Mouse (Mus musculus): ENCODE measurements around the gene Pygo2. TPM values are rescaled to one million over a fixed set of nuclear protein-coding genes. Genes with fewer than 3 reads are reported as not detected.

Pygo2 gene
- polyA plus RNA-seq, 1 experiment from 2014 or later = 52.5 TPM

GRCm38 (mm10) chr3:89456726-89457665 is 27.0 kb downstream of the Pygo2 start:
- Histone ChIP-seq H3K36me3 (ENCODE audit: control insufficient read depth, insufficient read depth, low read length) (no peaks in the 10 kb centered on the region), H3K27me3 (ENCODE audit: control insufficient read depth, insufficient read depth, low read length) (no peaks in the 10 kb centered on the region), H3K9ac (ENCODE audit: low read length) (no peak overlapping the region), H3K9me3 (ENCODE audit: control insufficient read depth, low read length) (no peaks in the 10 kb centered on the region), H3K4me3 (ENCODE audit: low read depth, low read length) (no peak overlapping the region), H3K4me1 (ENCODE audit: control insufficient read depth, insufficient read depth, low read length) (peaks cover 7% of the 10 kb centered on the region; the same call in 1 of the 2 replicates), H3K4me2 (no peak overlapping the region), H3K27ac (ENCODE audit: low read depth, low read length) (no peak overlapping the region)
- ATAC-seq (ENCODE audit: low FRiP score) (peak; percentile 53), DNase-seq (ENCODE audit: low spot score, missing footprints) (peak; percentile 98)
- 34% methylated on average over 10 of the region's 10 CpGs for WGBS

- Histone ChIP-seq H3K4me3 (ENCODE audit: low read depth, low read length) (peak overlapping the region; percentile 61), H3K9ac (ENCODE audit: low read length) (peak overlapping the region; percentile 87; the same call in 1 of the 2 replicates), H3K4me1 (ENCODE audit: control insufficient read depth, insufficient read depth, low read length) (peaks cover 7% of the 10 kb centered on the region; the same call in 1 of the 2 replicates), H3K9me3 (ENCODE audit: control insufficient read depth, low read length) (no peaks in the 10 kb centered on the region), H3K27ac (ENCODE audit: low read depth, low read length) (no peak overlapping the region), H3K27me3 (ENCODE audit: control insufficient read depth, insufficient read depth, low read length) (no peaks in the 10 kb centered on the region), H3K36me3 (ENCODE audit: control insufficient read depth, insufficient read depth, low read length) (no peaks in the 10 kb centered on the region), H3K4me2 (peak overlapping the region; percentile 74)
- peak; percentile 38 for ATAC-seq (ENCODE audit: low FRiP score)
- 51% methylated on average over 13 of the region's 13 CpGs for WGBS
- DNase-seq (ENCODE audit: low spot score, missing footprints) = no peak
These were observed 28.5 kb downstream of the Pygo2 start for GRCm38 (mm10) chr3:89458372-89458964.

GRCm38 (mm10) chr3:89458965-89459807 is 29.2 kb downstream of the Pygo2 start:
- H3K36me3 ChIP-seq (ENCODE audit: control insufficient read depth, insufficient read depth, low read length) = no peaks in the 10 kb centered on the region
- peak overlapping the region; percentile 77 for H3K27ac ChIP-seq (ENCODE audit: low read depth, low read length)
- WGBS = 2% methylated on average over 35 of the region's 36 CpGs
- peaks cover 7% of the 10 kb centered on the region; the same call in 1 of the 2 replicates for H3K4me1 ChIP-seq (ENCODE audit: control insufficient read depth, insufficient read depth, low read length)
- no peaks in the 10 kb centered on the region for H3K27me3 ChIP-seq (ENCODE audit: control insufficient read depth, insufficient read depth, low read length)
- H3K4me2 ChIP-seq = peak overlapping the region; percentile 74
- H3K9ac ChIP-seq (ENCODE audit: low read length) = peak overlapping the region; percentile 87
- DNase-seq (ENCODE audit: low spot score, missing footprints) (peak; percentile 99), ATAC-seq (ENCODE audit: low FRiP score) (peak; percentile 86)
- peak overlapping the region; percentile 61 for H3K4me3 ChIP-seq (ENCODE audit: low read depth, low read length)
- no peaks in the 10 kb centered on the region for H3K9me3 ChIP-seq (ENCODE audit: control insufficient read depth, low read length)

- no peaks in the 10 kb centered on the region for H3K9me3 ChIP-seq (ENCODE audit: control insufficient read depth, low read length)
- 45% methylated on average over 4 of the region's 4 CpGs for WGBS
- no peak for ATAC-seq (ENCODE audit: low FRiP score)
- no peaks in the 10 kb centered on the region for H3K4me1 ChIP-seq (ENCODE audit: control insufficient read depth, insufficient read depth, low read length)
- H3K4me2 ChIP-seq = no peak overlapping the region
- 0 out of 2 replicates have a peak, but pooled peaks cover 3% of the 10 kb centered on the region for H3K36me3 ChIP-seq (ENCODE audit: control insufficient read depth, insufficient read depth, low read length)
- H3K9ac ChIP-seq (ENCODE audit: low read length) = no peak overlapping the region
- no peak overlapping the region for H3K27ac ChIP-seq (ENCODE audit: low read depth, low read length)
- H3K4me3 ChIP-seq (ENCODE audit: low read depth, low read length) = no peak overlapping the region
- no peak for DNase-seq (ENCODE audit: low spot score, missing footprints)
- no peaks in the 10 kb centered on the region for H3K27me3 ChIP-seq (ENCODE audit: control insufficient read depth, insufficient read depth, low read length)
These were observed 38.3 kb downstream of the Pygo2 start for GRCm38 (mm10) chr3:89468268-89468667.

- no peaks in the 10 kb centered on the region for H3K9me3 ChIP-seq (ENCODE audit: control insufficient read depth, low read length)
- ATAC-seq (ENCODE audit: low FRiP score) = no peak
- no peak overlapping the region for H3K27ac ChIP-seq (ENCODE audit: low read depth, low read length)
- no peak for DNase-seq (ENCODE audit: low spot score, missing footprints)
- no peak overlapping the region for H3K4me3 ChIP-seq (ENCODE audit: low read depth, low read length)
- H3K9ac ChIP-seq (ENCODE audit: low read length) = no peak overlapping the region
- no peak overlapping the region for H3K4me2 ChIP-seq
- WGBS = 73% methylated on average over 7 of the region's 7 CpGs
- H3K27me3 ChIP-seq (ENCODE audit: control insufficient read depth, insufficient read depth, low read length) = no peaks in the 10 kb centered on the region
- H3K4me1 ChIP-seq (ENCODE audit: control insufficient read depth, insufficient read depth, low read length) = no peaks in the 10 kb centered on the region
- H3K36me3 ChIP-seq (ENCODE audit: control insufficient read depth, insufficient read depth, low read length) = 0 out of 2 replicates have a peak, but pooled peaks cover 3% of the 10 kb centered on the region
These were observed 42.3 kb downstream of the Pygo2 start for GRCm38 (mm10) chr3:89472280-89472679.

- DNase-seq (ENCODE audit: low spot score, missing footprints) (no peak), ATAC-seq (ENCODE audit: low FRiP score) (no peak)
- H3K27ac ChIP-seq (ENCODE audit: low read depth, low read length) = no peak overlapping the region
- no peak overlapping the region for H3K4me3 ChIP-seq (ENCODE audit: low read depth, low read length)
- no peaks in the 10 kb centered on the region for H3K4me1 ChIP-seq (ENCODE audit: control insufficient read depth, insufficient read depth, low read length)
- H3K4me2 ChIP-seq = no peak overlapping the region
- H3K36me3 ChIP-seq (ENCODE audit: control insufficient read depth, insufficient read depth, low read length) = 0 out of 2 replicates have a peak, but pooled peaks cover 3% of the 10 kb centered on the region
- no peak overlapping the region for H3K9ac ChIP-seq (ENCODE audit: low read length)
- no peaks in the 10 kb centered on the region for H3K27me3 ChIP-seq (ENCODE audit: control insufficient read depth, insufficient read depth, low read length)
- H3K9me3 ChIP-seq (ENCODE audit: control insufficient read depth, low read length) = no peaks in the 10 kb centered on the region
- 81% methylated on average over 6 of the region's 6 CpGs for WGBS
These were observed 43.8 kb downstream of the Pygo2 start for GRCm38 (mm10) chr3:89473838-89474237.

- Histone ChIP-seq H3K4me3 (ENCODE audit: low read depth, low read length) (no peak overlapping the region), H3K4me1 (ENCODE audit: control insufficient read depth, insufficient read depth, low read length) (no peaks in the 10 kb centered on the region), H3K36me3 (ENCODE audit: control insufficient read depth, insufficient read depth, low read length) (no peaks in the 10 kb centered on the region), H3K4me2 (no peak overlapping the region), H3K9me3 (ENCODE audit: control insufficient read depth, low read length) (no peaks in the 10 kb centered on the region), H3K9ac (ENCODE audit: low read length) (no peak overlapping the region), H3K27me3 (ENCODE audit: control insufficient read depth, insufficient read depth, low read length) (no peaks in the 10 kb centered on the region), H3K27ac (ENCODE audit: low read depth, low read length) (no peak overlapping the region)
- ATAC-seq (ENCODE audit: low FRiP score) (no peak), DNase-seq (ENCODE audit: low spot score, missing footprints) (no peak)
- WGBS = 72% methylated on average over 6 of the region's 6 CpGs
These were observed 49.0 kb downstream of the Pygo2 start for GRCm38 (mm10) chr3:89479055-89479454.

GRCm38 (mm10) chr3:89481488-89481887 is 51.5 kb downstream of the Pygo2 start:
- no peaks in the 10 kb centered on the region for H3K4me1 ChIP-seq (ENCODE audit: control insufficient read depth, insufficient read depth, low read length)

More at GRCm38 (mm10) chr3:89481488-89481887, 51.5 kb downstream of the Pygo2 start:
- Histone ChIP-seq H3K9me3 (ENCODE audit: control insufficient read depth, low read length) (no peaks in the 10 kb centered on the region), H3K4me3 (ENCODE audit: low read depth, low read length) (no peak overlapping the region), H3K4me2 (no peak overlapping the region), H3K36me3 (ENCODE audit: control insufficient read depth, insufficient read depth, low read length) (no peaks in the 10 kb centered on the region), H3K27ac (ENCODE audit: low read depth, low read length) (no peak overlapping the region), H3K27me3 (ENCODE audit: control insufficient read depth, insufficient read depth, low read length) (no peaks in the 10 kb centered on the region), H3K9ac (ENCODE audit: low read length) (no peak overlapping the region)
- WGBS = 42% methylated on average over 2 of the region's 2 CpGs
- ATAC-seq (ENCODE audit: low FRiP score) (no peak), DNase-seq (ENCODE audit: low spot score, missing footprints) (peak; percentile 84)
